Mouse (Mus musculus) C2C12 (cell line): ENCODE measurements around the gene Pbx1.

ENCODE experiments used
- CEBPB ChIP-seq: IDR thresholded peaks from one replicate; pipeline ENCODE4 v1.6.1; 2011; ENCODE audit warnings: low read depth, mild to moderate bottlenecking, control low read depth, moderate library complexity
- CTCF ChIP-seq: IDR thresholded peaks from one replicate; pipeline ENCODE4 v1.5.1; 2011; ENCODE audit not compliant: control insufficient read depth, insufficient read depth, insufficient read length
- MAX ChIP-seq: IDR thresholded peaks from one replicate; pipeline ENCODE4 v1.6.1; 2011; ENCODE audit warnings: mild to moderate bottlenecking, control low read depth
- MYOD1 ChIP-seq: IDR thresholded peaks from one replicate; pipeline ENCODE4 v1.6.1; 2011; ENCODE audit warnings: low read depth; ENCODE audit not compliant: control insufficient read depth, insufficient read length
- MYOG ChIP-seq: IDR thresholded peaks from one replicate; pipeline ENCODE4 v1.6.1; 2011; ENCODE audit not compliant: control insufficient read depth, insufficient read length; ENCODE audit errors: extremely low read depth
- USF1 ChIP-seq: IDR thresholded peaks from one replicate; pipeline ENCODE4 v1.6.1; 2011; ENCODE audit warnings: low read depth, mild to moderate bottlenecking, control low read depth, moderate library complexity

DNA sequence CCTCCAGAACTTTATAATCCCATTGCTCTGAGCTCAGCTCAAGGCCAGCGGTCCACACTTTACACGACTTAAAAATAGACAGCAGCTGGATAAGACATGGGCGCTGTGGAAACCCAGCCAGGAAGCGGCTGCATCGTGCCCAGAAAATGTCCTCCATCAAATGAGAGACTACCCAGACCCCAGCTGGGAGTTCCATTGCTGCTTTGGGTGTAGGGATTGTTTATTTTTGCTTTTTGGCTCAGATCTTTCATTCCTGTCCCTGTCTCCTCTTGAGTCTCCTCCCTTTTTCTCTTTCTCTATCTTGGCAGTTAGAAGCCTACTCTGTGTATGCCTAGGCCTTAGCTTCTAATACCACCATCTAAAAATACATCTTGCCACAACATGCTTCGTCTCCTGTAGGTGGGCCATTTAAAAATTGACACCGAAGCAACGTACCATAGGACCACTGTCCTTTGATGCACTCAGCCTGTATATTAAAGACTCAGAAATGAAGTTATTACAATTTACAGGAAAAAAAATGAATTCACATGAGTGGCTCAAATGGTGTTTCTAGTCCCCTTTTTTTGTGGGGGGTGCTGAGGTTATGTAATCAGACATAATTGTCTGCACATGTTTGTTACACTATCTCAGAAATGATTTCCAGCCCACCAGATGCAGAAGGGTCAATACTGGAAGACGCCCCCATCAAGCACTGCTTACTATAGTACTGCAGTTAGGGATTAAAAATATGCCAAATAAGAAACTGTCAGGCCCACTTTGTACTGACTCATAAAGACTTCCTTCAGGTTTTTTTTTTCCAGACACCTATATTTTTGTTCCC is 251.2 kb downstream of the Pbx1 start:
- TF ChIP-seq USF1, result no peak
- no peak for TF ChIP-seq CTCF
- TF ChIP-seq MAX, result no peak
- no peak for TF ChIP-seq CEBPB
- TF ChIP-seq MYOG, result no peak
- TF ChIP-seq MYOD1, result no peak
